Mouse (Mus musculus) erythroblast, embryonic 14.5 days (primary cell): ENCODE results near the gene Lamc1.

Experiments
- GATA1 ChIP-seq: IDR thresholded peaks from 2 replicates; pipeline ENCODE4 v1.6.1; 2012; ENCODE audit warnings: low read length, inconsistent platforms, mixed read lengths
- TAL1 ChIP-seq: IDR thresholded peaks from 3 replicates; pipeline ENCODE4 v1.6.1; 2012; ENCODE audit warnings: low read length, inconsistent platforms, mixed read lengths

GRCm38 (mm10) chr1:153265066-153265465 is 67.5 kb downstream of the Lamc1 start:
- no peak for TF ChIP-seq GATA1
- TF ChIP-seq TAL1: no peak
